Mouse (Mus musculus) WW6 (cell line): ENCODE measurements at regions not wholly inside any gene's neighbourhood (a gene's known extent, or its start where the extent isn't known, plus 50 kb on each side); places are given as distances from the start of the nearest gene placed in this dataset.
"Not testable (repeated sequence)": the region's sequence is repeated elsewhere in the genome, so short reads cannot be mapped to it uniquely, and the experiment has no call there.

ENCODE experiments used
- DNase-seq: peaks from one replicate; pipeline ENCODE4 v3.0.0-alpha.2; 2013; ENCODE audit warnings: low read depth, low spot score

- no peak for DNase-seq
These were observed 157.8 kb upstream of the Mpdz start for GRCm38 (mm10) chr4:81600396-81600795.

GRCm38 (mm10) chr4:81597390-81597789 is 154.8 kb upstream of the Mpdz start:
- no peak for DNase-seq

- DNase-seq: not testable (repeated sequence)
These were observed 150.8 kb upstream of the Mpdz start for GRCm38 (mm10) chr4:81593431-81593830.

- DNase-seq: no peak
These were observed 139.9 kb upstream of the Mpdz start for GRCm38 (mm10) chr4:81582546-81582945.

- no peak for DNase-seq
These were observed 137.9 kb upstream of the Mpdz start for GRCm38 (mm10) chr4:81580553-81580952.

GRCm38 (mm10) chr4:81579389-81580110 is 136.9 kb upstream of the Mpdz start:
- DNase-seq: no peak

GRCm38 (mm10) chr4:81578981-81579380 is 136.4 kb upstream of the Mpdz start:
- DNase-seq: no peak

GRCm38 (mm10) chr4:81573771-81574170 is 131.2 kb upstream of the Mpdz start:
- DNase-seq: no peak

GRCm38 (mm10) chr4:81570736-81571135 is 128.1 kb upstream of the Mpdz start:
- DNase-seq: no peak

- no peak for DNase-seq
These were observed 126.9 kb upstream of the Mpdz start for GRCm38 (mm10) chr4:81569531-81569930.

GRCm38 (mm10) chr4:81568404-81568803 is 125.8 kb upstream of the Mpdz start:
- no peak for DNase-seq

- DNase-seq: no peak
These were observed 125.3 kb upstream of the Mpdz start for GRCm38 (mm10) chr4:81567928-81568327.

GRCm38 (mm10) chr4:81566526-81566925 is 123.9 kb upstream of the Mpdz start:
- DNase-seq: no peak

- DNase-seq: no peak
These were observed 123.1 kb upstream of the Mpdz start for GRCm38 (mm10) chr4:81565422-81566395.

- no peak for DNase-seq
These were observed 121.8 kb upstream of the Mpdz start for GRCm38 (mm10) chr4:81564446-81564845.

GRCm38 (mm10) chr4:81563574-81563973 is 121.0 kb upstream of the Mpdz start:
- no peak for DNase-seq

- DNase-seq: no peak
These were observed 118.8 kb upstream of the Mpdz start for GRCm38 (mm10) chr4:81561453-81561852.

GRCm38 (mm10) chr4:81550816-81551215 is 108.2 kb upstream of the Mpdz start:
- DNase-seq: no peak

GRCm38 (mm10) chr4:81550256-81550655 is 107.6 kb upstream of the Mpdz start:
- no peak for DNase-seq

GRCm38 (mm10) chr4:81540496-81540895 is 97.9 kb upstream of the Mpdz start:
- no peak for DNase-seq

- no peak for DNase-seq
These were observed 96.9 kb upstream of the Mpdz start for GRCm38 (mm10) chr4:81539551-81539950.

GRCm38 (mm10) chr4:81536795-81537194 is 94.2 kb upstream of the Mpdz start:
- no peak for DNase-seq

GRCm38 (mm10) chr4:81530546-81530945 is 87.9 kb upstream of the Mpdz start:
- no peak for DNase-seq
